In genomic region chr5:24388246-24388915, GRCm38 (mm10) we compare ENCODE assay signal across 8 mouse cellular contexts. TPM values are rescaled to one million over a fixed set of nuclear protein-coding genes. Genes with fewer than 3 reads are reported as not detected.
A peak's percentile ranks its signal among the peaks of the same experiment; 100 is the strongest.
DNase-seq lines count a peak whose midpoint lies in the region; ATAC-seq and TF ChIP-seq lines count a peak whose summit lies in the region.

No protein-coding gene starts in this region.

- no peaks in the 10 kb centered on the region for H3K36me3 ChIP-seq in kidney, embryonic 16.5 days (ENCODE audit: insufficient read depth, low read length)
- no peaks in the 10 kb centered on the region for H3K36me3 ChIP-seq in hindbrain, embryonic 14.5 days (replicated peaks; ENCODE audit: control insufficient read depth, insufficient read depth)
- no peaks in the 10 kb centered on the region for H3K36me3 ChIP-seq in midbrain, embryonic 15.5 days (replicated peaks)

- H3K4me1 ChIP-seq in kidney, embryonic 16.5 days (ENCODE audit: insufficient read depth, low read length), result peaks cover 42% of the 10 kb centered on the region
- peaks cover 9% of the 10 kb centered on the region for H3K4me1 ChIP-seq in hindbrain, embryonic 14.5 days (replicated peaks; ENCODE audit: control insufficient read depth, insufficient read depth, low read length)
- peaks cover 31% of the 10 kb centered on the region for H3K4me1 ChIP-seq in midbrain, embryonic 15.5 days

- no peak for TF ChIP-seq POLR2A in brain, embryonic 14.5 days (IDR thresholded peaks at IDR 0.05; ENCODE audit: borderline replicate concordance, extremely low read depth, insufficient read depth, insufficient read length, poor library complexity, severe bottlenecking)

- 23% methylated on average over 25 of the region's 26 CpGs for WGBS in kidney, embryonic 16.5 days
- WGBS in hindbrain, embryonic 14.5 days, result 22% methylated on average over 26 of the region's 26 CpGs
- WGBS in midbrain, embryonic 15.5 days, result 23% methylated on average over 26 of the region's 26 CpGs

- H3K27ac ChIP-seq in kidney, embryonic 16.5 days (ENCODE audit: low read length), result no peak overlapping the region
- no peak overlapping the region for H3K27ac ChIP-seq in hindbrain, embryonic 14.5 days
- no peak overlapping the region for H3K27ac ChIP-seq in midbrain, embryonic 15.5 days

- TF ChIP-seq CTCF in brain, embryonic 14.5 days (IDR thresholded peaks at IDR 0.05; ENCODE audit: borderline replicate concordance, extremely low read depth, insufficient read depth, insufficient read length), result no peak

- DNase-seq in kidney, adult 8-10 months, result no peak
- peak; percentile 13 for DNase-seq in brain, embryonic 14.5 days (ENCODE audit: low read depth)
- no peak for DNase-seq in hindbrain, embryonic 14.5 days (ENCODE audit: low spot score)
- no peak for DNase-seq in left cerebral cortex, adult 18-20 months (ENCODE audit: low spot score in 2 of 2)
- DNase-seq in right cerebral cortex, postnatal 25 days, result no peak
- no peak for DNase-seq in c-Kit-positive CD71-positive TER-119-positive erythroid progenitor cells, embryonic 14.5 days (ENCODE audit: low spot score)

- peak overlapping the region; percentile 59 for H3K9ac ChIP-seq in kidney, embryonic 16.5 days (replicated peaks; ENCODE audit: low read length)
- peak overlapping the region; percentile 56 for H3K9ac ChIP-seq in hindbrain, embryonic 14.5 days
- H3K9ac ChIP-seq in midbrain, embryonic 15.5 days, result peak overlapping the region; percentile 32

- peak overlapping the region; percentile 94 for H3K4me2 ChIP-seq in kidney, embryonic 16.5 days (replicated peaks; ENCODE audit: low read depth, low read length)
- peak overlapping the region; percentile 87 for H3K4me2 ChIP-seq in hindbrain, embryonic 14.5 days (replicated peaks)
- peak overlapping the region; percentile 97 for H3K4me2 ChIP-seq in midbrain, embryonic 15.5 days

- H3K9me3 ChIP-seq in kidney, embryonic 16.5 days (ENCODE audit: low read length), result no peaks in the 10 kb centered on the region
- no peaks in the 10 kb centered on the region for H3K9me3 ChIP-seq in hindbrain, embryonic 14.5 days (ENCODE audit: control insufficient read depth, low read length)
- H3K9me3 ChIP-seq in midbrain, embryonic 15.5 days, result no peaks in the 10 kb centered on the region

- peaks cover 21% of the 10 kb centered on the region for H3K27me3 ChIP-seq in kidney, embryonic 16.5 days (ENCODE audit: insufficient read depth, low read length)
- H3K27me3 ChIP-seq in hindbrain, embryonic 14.5 days (ENCODE audit: control insufficient read depth, insufficient read depth, low read length), result peaks cover 27% of the 10 kb centered on the region
- H3K27me3 ChIP-seq in midbrain, embryonic 15.5 days (replicated peaks), result peaks cover 56% of the 10 kb centered on the region

- ATAC-seq in kidney, embryonic 16.5 days (ENCODE audit: low FRiP score, low TSS enrichment), result peak; percentile 1; the same call in 1 of the 2 replicates
- ATAC-seq in hindbrain, embryonic 14.5 days (ENCODE audit: low FRiP score), result no peak
- ATAC-seq in midbrain, embryonic 15.5 days (replicated peaks), result no peak

- peak overlapping the region; percentile 54 for H3K4me3 ChIP-seq in kidney, embryonic 16.5 days (ENCODE audit: low read length)
- H3K4me3 ChIP-seq in hindbrain, embryonic 14.5 days (replicated peaks; ENCODE audit: low read length), result peak overlapping the region; percentile 41
- H3K4me3 ChIP-seq in midbrain, embryonic 15.5 days, result peak overlapping the region; percentile 48

RNA-seq across cellular contexts. Expression of gene Atg9b, which starts 3.6 kb away (rescaled TPM):
- polyA plus RNA-seq in kidney, embryonic 16.5 days (2015; fragmentation: Nextera tagmentation; extraction: Ambion mirVana), result 1.0 and 1.7 TPM in 2 replicates
- 1.5 and 1.7 TPM in 2 replicates for polyA plus RNA-seq in brain, embryonic 14.5 days (2012; rRNA removed)
- polyA plus RNA-seq in hindbrain, embryonic 14.5 days (2014; fragmentation: Nextera tagmentation; extraction: Ambion mirVana), result 1.6 and 2.4 TPM in 2 replicates
- polyA plus RNA-seq in midbrain, embryonic 15.5 days (2015; fragmentation: Nextera tagmentation; extraction: Ambion mirVana), result 2.3 and 2.9 TPM in 2 replicates
- 1 to 10 TPM; 4.2 to 6.4 TPM for total RNA-seq in left cerebral cortex, adult 18-20 months (2021)

RNA-seq across cellular contexts. Expression of gene Abcb8, which starts 5.1 kb away (rescaled TPM):
- 76.1 and 80.3 TPM in 2 replicates for polyA plus RNA-seq in kidney, embryonic 16.5 days (2015; fragmentation: Nextera tagmentation; extraction: Ambion mirVana)
- polyA plus RNA-seq in brain, embryonic 14.5 days (2012; rRNA removed), result 51.0 and 64.7 TPM in 2 replicates
- polyA plus RNA-seq in hindbrain, embryonic 14.5 days (2014; fragmentation: Nextera tagmentation; extraction: Ambion mirVana), result 42.0 and 45.6 TPM in 2 replicates
- 57.1 and 60.0 TPM in 2 replicates for polyA plus RNA-seq in midbrain, embryonic 15.5 days (2015; fragmentation: Nextera tagmentation; extraction: Ambion mirVana)
- 10 to 100 TPM; 43.3 to 56.1 TPM for total RNA-seq in left cerebral cortex, adult 18-20 months (2021)

RNA-seq across cellular contexts. Expression of gene Nos3, which starts 23.8 kb away (rescaled TPM):
- 19.7 and 20.3 TPM in 2 replicates for polyA plus RNA-seq in kidney, embryonic 16.5 days (2015; fragmentation: Nextera tagmentation; extraction: Ambion mirVana)
- 9.6 and 11.1 TPM in 2 replicates for polyA plus RNA-seq in brain, embryonic 14.5 days (2012; rRNA removed)
- polyA plus RNA-seq in hindbrain, embryonic 14.5 days (2014; fragmentation: Nextera tagmentation; extraction: Ambion mirVana), result 8.6 and 10.6 TPM in 2 replicates
- 10.9 and 11.9 TPM in 2 replicates for polyA plus RNA-seq in midbrain, embryonic 15.5 days (2015; fragmentation: Nextera tagmentation; extraction: Ambion mirVana)
- total RNA-seq in left cerebral cortex, adult 18-20 months (2021), result 10 to 100 TPM in 1 of 2 experiments, 1 to 10 TPM in 1; 8.0 to 10.7 TPM

RNA-seq across cellular contexts. Expression of gene Asic3, which starts 24.8 kb away (rescaled TPM):
- 0.40 and 0.55 TPM in 2 replicates for polyA plus RNA-seq in kidney, embryonic 16.5 days (2015; fragmentation: Nextera tagmentation; extraction: Ambion mirVana)
- 0.71 and 1.1 TPM in 2 replicates for polyA plus RNA-seq in brain, embryonic 14.5 days (2012; rRNA removed)
- polyA plus RNA-seq in hindbrain, embryonic 14.5 days (2014; fragmentation: Nextera tagmentation; extraction: Ambion mirVana), result 0.35 and 0.80 TPM in 2 replicates
- 0.20 and 0.35 TPM in 2 replicates for polyA plus RNA-seq in midbrain, embryonic 15.5 days (2015; fragmentation: Nextera tagmentation; extraction: Ambion mirVana)
- under 1 TPM in 1 of 2 experiments, not detected in 1; 0.54 TPM for total RNA-seq in left cerebral cortex, adult 18-20 months (2021)

RNA-seq across cellular contexts. Expression of gene Cdk5, which starts 34.9 kb away (rescaled TPM):
- 51.1 and 51.5 TPM in 2 replicates for polyA plus RNA-seq in kidney, embryonic 16.5 days (2015; fragmentation: Nextera tagmentation; extraction: Ambion mirVana)
- polyA plus RNA-seq in brain, embryonic 14.5 days (2012; rRNA removed), result 159 and 252 TPM in 2 replicates
- 115 and 123 TPM in 2 replicates for polyA plus RNA-seq in hindbrain, embryonic 14.5 days (2014; fragmentation: Nextera tagmentation; extraction: Ambion mirVana)
- 120 and 121 TPM in 2 replicates for polyA plus RNA-seq in midbrain, embryonic 15.5 days (2015; fragmentation: Nextera tagmentation; extraction: Ambion mirVana)
- 100 to 1,000 TPM; 128 to 129 TPM for total RNA-seq in left cerebral cortex, adult 18-20 months (2021)
